Mouse (Mus musculus): ENCODE measurements at regions not wholly inside any gene's neighbourhood (a gene's known extent, or its start where the extent isn't known, plus 50 kb on each side); places are given as distances from the start of the nearest gene placed in this dataset.

DNA sequence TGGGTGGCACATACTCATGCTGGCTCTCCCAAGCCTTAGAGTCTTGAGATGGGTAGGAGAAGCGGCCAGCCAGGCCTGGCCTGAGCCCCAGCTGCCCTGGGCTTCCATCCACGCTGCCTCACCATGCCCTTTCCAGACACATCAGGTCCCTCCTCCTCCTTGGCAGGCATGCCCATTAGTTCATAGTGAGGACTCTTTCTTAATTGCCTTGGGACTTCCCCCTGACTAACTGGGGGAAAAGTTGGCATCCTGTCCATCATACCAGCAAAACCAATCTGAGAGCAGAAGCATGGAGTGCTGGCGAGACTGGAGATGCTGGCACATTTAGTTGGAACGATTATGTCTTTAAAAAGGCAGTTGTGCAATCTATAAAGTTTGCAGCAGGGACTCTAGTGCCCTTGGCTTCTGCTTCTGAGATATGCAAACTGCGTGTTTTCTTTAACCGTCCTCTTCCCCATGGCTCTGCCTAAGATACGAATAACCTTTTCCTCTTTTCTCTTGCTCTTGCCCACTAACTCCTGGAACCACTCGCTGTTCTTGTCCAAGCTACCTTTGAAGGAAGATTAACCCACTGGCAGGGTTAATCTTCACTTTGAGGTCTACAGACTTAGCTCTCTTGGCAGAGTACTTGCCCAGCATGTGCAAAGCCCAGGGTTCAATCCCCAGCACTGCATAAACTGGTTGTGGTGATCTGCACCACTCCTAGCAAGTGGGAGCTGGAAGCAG lies 62.2 kb upstream of the Tle3 start:
- Histone ChIP-seq H3K4me3 (no peak overlapping the region), H3K27ac (no peak overlapping the region)
- TF ChIP-seq CTCF (IDR thresholded peaks at IDR 0.05) = no peak
- peak in 1 of 2 experiments; percentile 28 for DNase-seq (ENCODE audit: extremely low spot score in 1 of 2, low spot score in 2 of 2)
- intact Hi-C loops (cut with DNase I) = no loop called here

- TF ChIP-seq CTCF (IDR thresholded peaks at IDR 0.05) = no peak
- DNase-seq (ENCODE audit: extremely low spot score in 1 of 2, low spot score in 2 of 2) = no peak
- Histone ChIP-seq H3K4me3 (no peak overlapping the region), H3K27ac (no peak overlapping the region)
- intact Hi-C loops (cut with DNase I) = no loop called here
These were observed 61.6 kb upstream of the Tle3 start for GRCm38 (mm10) chr9:61310574-61310973.

DNA sequence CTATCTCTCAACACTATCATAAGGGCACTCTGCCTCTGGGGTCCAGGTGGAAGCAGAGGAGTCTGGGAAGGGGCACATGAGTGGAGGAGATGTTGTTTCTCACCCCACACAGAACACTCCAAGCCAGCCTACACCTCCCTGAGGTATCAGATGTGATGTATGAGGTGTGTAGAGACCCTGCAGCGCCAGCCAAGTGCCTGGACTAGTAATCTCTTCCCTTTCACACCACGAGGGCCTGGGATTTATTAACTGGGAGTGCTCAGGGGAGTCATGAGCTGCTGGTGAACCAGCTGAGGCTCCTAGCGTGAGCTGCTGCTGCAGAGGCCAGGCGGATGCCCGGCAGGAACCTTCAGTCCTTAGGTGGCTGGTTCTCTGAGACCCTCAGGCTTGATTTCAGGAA lies 60.6 kb upstream of the Tle3 start:
- TF ChIP-seq CTCF (IDR thresholded peaks at IDR 0.05) = no peak
- H3K27ac ChIP-seq = no peak overlapping the region
- H3K4me3 ChIP-seq = no peak overlapping the region
- intact Hi-C loops (cut with DNase I) = no loop called here
- DNase-seq (ENCODE audit: extremely low spot score in 1 of 2, low spot score in 2 of 2) = no peak

DNA sequence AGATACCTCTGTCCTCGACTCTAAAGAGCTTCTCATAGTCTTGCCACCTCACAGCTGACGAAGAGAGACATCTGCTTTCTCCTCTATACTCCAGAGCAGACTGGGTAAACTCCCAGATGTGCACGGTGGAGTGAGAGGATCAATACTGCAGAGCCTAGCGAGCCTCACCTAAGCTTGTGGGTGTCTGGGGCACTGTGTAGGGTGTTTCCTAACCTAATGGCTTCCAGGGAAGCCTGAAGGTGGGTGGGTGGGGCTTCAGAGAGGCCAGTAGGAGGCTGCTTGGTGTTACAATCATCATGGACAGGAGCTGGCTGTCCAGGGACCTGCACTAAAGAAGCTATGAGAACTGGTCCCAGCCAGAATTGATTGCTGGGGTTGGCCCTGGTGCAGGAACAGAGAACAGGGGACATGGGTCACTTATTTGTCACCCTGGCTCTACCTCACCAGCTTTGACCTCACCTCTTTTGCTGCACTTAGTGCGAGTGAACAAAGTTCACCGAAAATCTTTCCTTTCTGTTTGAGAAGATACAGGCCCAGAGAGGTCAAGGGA lies 57.5 kb upstream of the Tle3 start:
- intact Hi-C loops (cut with DNase I) = no loop called here
- DNase-seq (ENCODE audit: extremely low spot score in 1 of 2, low spot score in 2 of 2) = no peak
- Histone ChIP-seq H3K27ac (no peak overlapping the region), H3K4me3 (no peak overlapping the region)
- TF ChIP-seq CTCF (IDR thresholded peaks at IDR 0.05) = no peak

DNA sequence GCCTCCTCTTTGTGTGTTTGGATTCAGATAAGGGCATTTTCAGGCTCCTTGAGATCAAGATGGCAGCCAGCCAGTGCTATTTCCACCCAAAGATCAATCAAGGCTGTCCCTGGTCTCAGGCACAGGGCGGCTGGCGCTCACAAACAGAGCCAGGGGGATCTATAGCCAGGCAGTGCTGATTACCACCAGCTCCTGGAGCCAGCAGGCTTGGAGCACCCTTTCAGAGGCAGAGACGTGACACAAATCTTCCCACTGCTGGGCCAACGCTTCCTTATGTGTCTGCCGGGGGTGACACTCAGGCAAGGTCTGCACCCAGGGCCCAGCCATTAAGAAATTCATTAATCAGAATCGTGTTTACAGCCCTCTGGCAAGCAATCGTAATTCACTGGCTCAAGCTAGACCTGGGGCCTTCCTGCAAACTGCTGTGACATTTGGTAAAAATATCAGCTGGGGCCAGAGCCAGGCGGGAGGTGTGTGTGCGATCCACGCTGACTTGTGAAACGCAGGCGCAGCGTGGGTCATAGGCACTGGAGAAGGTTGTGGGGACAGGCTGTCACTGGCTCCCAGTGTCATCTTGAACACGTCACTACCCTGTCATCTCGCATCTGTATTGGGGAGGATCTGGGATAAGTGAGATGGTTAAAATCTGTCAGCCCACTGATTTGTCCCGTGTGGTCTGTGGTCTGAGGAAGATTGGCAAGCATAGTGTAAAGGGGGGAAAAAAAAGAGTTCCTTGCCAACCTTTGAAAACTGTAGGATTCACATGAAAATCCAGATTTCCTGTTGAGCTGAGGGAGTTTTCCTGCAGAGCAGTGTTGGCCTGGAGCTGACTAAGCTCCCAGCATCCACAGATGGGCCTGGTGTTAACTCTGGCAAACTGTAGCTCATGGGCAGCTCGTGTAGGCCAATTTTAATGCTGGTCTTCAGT lies 56.5 kb upstream of the Tle3 start:
- intact Hi-C loops (cut with DNase I) = no loop called here
- no peak for TF ChIP-seq CTCF (IDR thresholded peaks at IDR 0.05)
- DNase-seq (ENCODE audit: extremely low spot score in 1 of 2, low spot score in 2 of 2) = no peak
- no peak overlapping the region for H3K27ac ChIP-seq
- no peak overlapping the region for H3K4me3 ChIP-seq

DNA sequence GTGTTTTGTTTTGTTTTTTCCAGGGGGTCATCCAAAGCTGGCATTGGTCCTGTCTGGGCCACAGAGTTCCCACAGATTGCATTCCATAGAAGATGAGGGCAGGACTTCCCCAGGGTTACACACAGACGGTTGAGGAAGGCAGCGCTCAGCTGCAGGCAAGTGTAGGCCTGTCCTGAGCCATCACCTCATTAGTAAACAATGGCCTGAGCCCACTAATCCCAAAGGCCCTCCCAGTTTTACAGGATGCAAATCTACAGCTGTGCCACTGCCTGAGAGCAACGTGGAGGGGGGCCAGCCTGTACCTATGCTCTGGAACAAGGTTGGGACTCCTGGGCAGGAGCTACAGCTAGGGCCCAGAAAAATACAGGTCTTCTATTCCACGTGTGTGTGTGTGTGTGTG lies 55.7 kb upstream of the Tle3 start:
- H3K27ac ChIP-seq = no peak overlapping the region
- no peak for TF ChIP-seq CTCF (IDR thresholded peaks at IDR 0.05)
- intact Hi-C loops (cut with DNase I) = no loop called here
- no peak overlapping the region for H3K4me3 ChIP-seq
- DNase-seq (ENCODE audit: extremely low spot score in 1 of 2, low spot score in 2 of 2) = no peak

GRCm38 (mm10) chr9:61319721-61320120 lies 52.4 kb upstream of the Tle3 start:
- TF ChIP-seq CTCF (IDR thresholded peaks at IDR 0.05) = no peak
- intact Hi-C loops (cut with DNase I) = no loop called here
- no peak for DNase-seq (ENCODE audit: extremely low spot score in 1 of 2, low spot score in 2 of 2)
- Histone ChIP-seq H3K27ac (no peak overlapping the region), H3K4me3 (no peak overlapping the region)

GRCm38 (mm10) chr9:61321314-61321713 lies 50.9 kb upstream of the Tle3 start:
- intact Hi-C loops (cut with DNase I) = no loop called here
- no peak for DNase-seq (ENCODE audit: extremely low spot score in 1 of 2, low spot score in 2 of 2)
- TF ChIP-seq CTCF (IDR thresholded peaks at IDR 0.05) = no peak
- no peak overlapping the region for H3K27ac ChIP-seq
- H3K4me3 ChIP-seq = no peak overlapping the region

DNA sequence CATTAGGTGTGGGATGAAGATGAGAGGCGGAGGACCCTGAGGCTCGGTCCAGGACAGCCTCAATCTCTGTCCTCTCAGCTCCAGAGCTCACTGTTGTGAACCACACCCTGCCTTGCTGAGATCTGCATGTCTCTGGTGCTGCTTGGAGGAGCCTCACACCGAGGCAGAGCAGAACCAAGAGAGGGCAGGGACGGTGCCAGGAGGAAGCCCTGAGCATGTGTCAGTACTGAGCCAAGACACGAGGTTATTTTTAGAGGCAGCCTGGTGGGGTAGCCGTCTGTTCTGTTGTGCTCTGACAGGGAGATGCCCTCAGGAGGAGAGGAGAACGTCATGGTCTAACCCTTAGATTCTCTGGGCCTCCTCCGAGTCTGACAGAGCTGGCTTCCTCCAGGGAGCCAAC lies 50.3 kb upstream of the Tle3 start:
- no peak for DNase-seq (ENCODE audit: extremely low spot score in 1 of 2, low spot score in 2 of 2)
- no peak for TF ChIP-seq CTCF (IDR thresholded peaks at IDR 0.05)
- no peak overlapping the region for H3K4me3 ChIP-seq
- no peak overlapping the region for H3K27ac ChIP-seq
- intact Hi-C loops (cut with DNase I) = no loop called here

- Histone ChIP-seq H3K27ac (no peak overlapping the region), H3K4me3 (no peak overlapping the region)
- intact Hi-C loops (cut with DNase I) = no loop called here
- DNase-seq (ENCODE audit: extremely low spot score in 1 of 2, low spot score in 2 of 2) = no peak
- no peak for TF ChIP-seq CTCF (IDR thresholded peaks at IDR 0.05)
These were observed 49.8 kb upstream of the Tle3 start for GRCm38 (mm10) chr9:61322333-61322732.

All from left cerebral cortex, adult 2 months (tissue).